Mouse (Mus musculus): ENCODE measurements at regions not wholly inside any gene's neighbourhood (a gene's known extent, or its start where the extent isn't known, plus 50 kb on each side); places are given as distances from the start of the nearest gene placed in this dataset.

- no peak for TF ChIP-seq GATA1 (IDR thresholded peaks at IDR 0.05; ENCODE audit: borderline replicate concordance, low read length)
- TF ChIP-seq CTCF (IDR thresholded peaks at IDR 0.05; ENCODE audit: low read depth, low read length) = no peak
These were observed 172.5 kb upstream of the Ddhd1 start for GRCm38 (mm10) chr14:45830457-45830856.

Measured in G1E (cell line).